Mouse (Mus musculus): ENCODE results near the gene Sacm1l. TPM values are rescaled to one million over a fixed set of nuclear protein-coding genes. Genes with fewer than 3 reads are reported as not detected.

Gene Sacm1l
- polyA plus RNA-seq, 1 experiment from 2014 or later = 52.3 TPM

GRCm38 (mm10) chr9:123638231-123638630, 108.7 kb downstream of the Sacm1l start:
- no peak for ATAC-seq (ENCODE audit: insufficient read depth, low FRiP score, low read depth)
- Histone ChIP-seq H3K4me1 (no peaks in the 10 kb centered on the region), H3K27ac (no peak overlapping the region), H3K9ac (no peak overlapping the region), H3K36me3 (no peaks in the 10 kb centered on the region), H3K4me3 (replicated peaks) (no peak overlapping the region), H3K27me3 (replicated peaks) (no peaks in the 10 kb centered on the region), H3K9me3 (no peaks in the 10 kb centered on the region), H3K4me2 (no peak overlapping the region)

- Histone ChIP-seq H3K27ac (no peak overlapping the region), H3K4me1 (no peaks in the 10 kb centered on the region), H3K9ac (no peak overlapping the region), H3K36me3 (no peaks in the 10 kb centered on the region), H3K4me3 (replicated peaks) (no peak overlapping the region), H3K27me3 (replicated peaks) (no peaks in the 10 kb centered on the region), H3K4me2 (no peak overlapping the region), H3K9me3 (no peaks in the 10 kb centered on the region)
- 0 out of 2 replicates have a peak, but pooled peaks have one; percentile 39 for ATAC-seq (ENCODE audit: insufficient read depth, low FRiP score, low read depth)
- 55% methylated on average over 1 of the region's 1 CpGs for WGBS
These were observed 109.1 kb downstream of the Sacm1l start for GRCm38 (mm10) chr9:123638668-123639089.

GRCm38 (mm10) chr9:123640106-123640505, 110.5 kb downstream of the Sacm1l start:
- ATAC-seq (ENCODE audit: insufficient read depth, low FRiP score, low read depth) = no peak
- Histone ChIP-seq H3K36me3 (no peaks in the 10 kb centered on the region), H3K27me3 (replicated peaks) (no peaks in the 10 kb centered on the region), H3K4me2 (no peak overlapping the region), H3K4me1 (no peaks in the 10 kb centered on the region), H3K27ac (no peak overlapping the region), H3K9me3 (no peaks in the 10 kb centered on the region), H3K4me3 (replicated peaks) (no peak overlapping the region), H3K9ac (no peak overlapping the region)
- WGBS = 75% methylated on average over 1 of the region's 1 CpGs

Other genes with a start within 250 kb of the Sacm1l start
- 908 and 1,059 TPM in 2 replicates for gene Lars2, start 162.8 kb upstream of the Sacm1l start, polyA plus RNA-seq (2015; fragmentation: Nextera tagmentation; extraction: Ambion mirVana)
- gene Limd1, start 51.1 kb upstream of the Sacm1l start, polyA plus RNA-seq (2015; fragmentation: Nextera tagmentation; extraction: Ambion mirVana) = 46.1 and 49.9 TPM in 2 replicates
- gene Slc6a20b, start 102.8 kb downstream of the Sacm1l start, polyA plus RNA-seq (2015; fragmentation: Nextera tagmentation; extraction: Ambion mirVana) = 0.28 and 0.30 TPM in 2 replicates
- 0.34 and 0.41 TPM in 2 replicates for gene Ccr9, start 148.7 kb downstream of the Sacm1l start, polyA plus RNA-seq (2015; fragmentation: Nextera tagmentation; extraction: Ambion mirVana)
- gene Slc6a20a, start 149.1 kb downstream of the Sacm1l start, polyA plus RNA-seq (2015; fragmentation: Nextera tagmentation; extraction: Ambion mirVana) = 3.8 and 4.9 TPM in 2 replicates
- gene Lztfl1, start 187.9 kb downstream of the Sacm1l start, polyA plus RNA-seq (2015; fragmentation: Nextera tagmentation; extraction: Ambion mirVana) = 48.4 and 53.3 TPM in 2 replicates